Mouse (Mus musculus): Measurements from ENCODE around the gene Ess2.
"Not testable (repeated sequence)": the region's sequence is repeated elsewhere in the genome, so short reads cannot be mapped to it uniquely, and the experiment has no call there.

Ess2 gene

GRCm38 (mm10) chr16:17911052-17911595, at the start of gene Ess2:
TSS of gene Ess2 (minus strand) at chr16:17911348.
- DNase-seq (ENCODE audit: low spot score in 2 of 2) = peak; percentile 92 to 94

- not testable (repeated sequence) for DNase-seq (ENCODE audit: low spot score in 2 of 2)
Measured at GRCm38 (mm10) chr16:17956052-17956638, 45.0 kb upstream of the Ess2 start.

- DNase-seq (ENCODE audit: low spot score in 2 of 2) = no peak
Measured at GRCm38 (mm10) chr16:17951618-17952017, 40.5 kb upstream of the Ess2 start.

GRCm38 (mm10) chr16:17950068-17950467, 38.9 kb upstream of the Ess2 start:
- no peak for DNase-seq (ENCODE audit: low spot score in 2 of 2)

DNA sequence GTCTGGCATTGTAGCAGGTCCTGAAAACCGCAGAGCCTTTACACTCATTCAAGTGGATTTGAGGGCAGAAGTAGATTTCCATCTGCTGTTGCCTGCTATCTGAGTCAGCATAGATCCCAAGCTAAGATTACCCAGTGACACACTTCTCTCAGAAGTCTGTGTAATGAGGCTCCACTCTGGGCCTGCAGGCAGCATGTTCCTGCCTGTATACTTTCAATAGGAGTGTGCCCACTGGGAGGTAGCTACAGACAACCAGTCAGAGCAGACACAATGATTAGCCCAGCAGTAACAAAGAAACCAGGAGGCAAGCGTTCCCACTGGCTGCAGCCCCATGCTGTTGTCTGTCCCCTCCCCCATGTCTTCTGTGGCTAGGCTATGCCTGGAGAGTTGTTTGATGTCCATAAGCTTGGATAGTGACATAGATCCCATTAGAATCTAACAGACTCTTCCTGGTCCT, 38.3 kb upstream of the Ess2 start:
- no peak for DNase-seq (ENCODE audit: low spot score in 2 of 2)

DNA sequence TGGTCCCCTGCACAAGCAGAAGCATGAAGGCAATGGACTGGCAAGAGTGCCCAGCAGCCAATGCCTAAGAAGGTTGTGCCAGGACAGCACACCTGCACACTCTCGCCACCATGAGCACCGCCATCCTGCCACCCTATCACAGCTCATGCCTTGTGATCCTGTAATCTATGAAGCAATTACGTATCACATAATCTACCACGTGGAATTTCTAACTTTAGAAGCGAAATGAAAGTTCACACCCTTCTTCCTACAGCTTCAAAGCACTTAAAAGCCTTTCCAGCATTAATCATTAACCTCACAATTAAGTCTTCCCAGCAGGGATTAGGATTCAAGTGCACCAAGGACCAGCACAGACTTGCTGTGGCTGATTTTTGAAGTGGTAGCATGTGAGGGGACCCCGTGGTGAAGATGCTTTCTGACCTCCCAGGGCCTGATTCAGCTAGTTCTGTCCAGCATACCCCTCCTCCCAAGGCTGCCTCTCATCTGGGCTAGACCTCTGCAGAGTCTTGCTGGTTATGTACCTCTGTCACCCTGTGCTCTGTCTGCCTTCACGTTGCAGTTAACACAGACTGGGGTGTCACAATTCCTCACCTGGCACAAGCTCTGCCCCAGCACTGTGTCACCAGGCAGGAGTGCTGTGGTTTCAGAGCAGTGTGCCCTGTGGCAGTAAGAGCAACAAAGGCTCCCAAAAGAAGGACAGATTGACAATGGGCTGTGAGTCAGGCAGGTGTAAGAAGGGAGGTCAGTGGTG, 34.1 kb upstream of the Ess2 start:
- DNase-seq (ENCODE audit: low spot score in 2 of 2) = no peak

DNA sequence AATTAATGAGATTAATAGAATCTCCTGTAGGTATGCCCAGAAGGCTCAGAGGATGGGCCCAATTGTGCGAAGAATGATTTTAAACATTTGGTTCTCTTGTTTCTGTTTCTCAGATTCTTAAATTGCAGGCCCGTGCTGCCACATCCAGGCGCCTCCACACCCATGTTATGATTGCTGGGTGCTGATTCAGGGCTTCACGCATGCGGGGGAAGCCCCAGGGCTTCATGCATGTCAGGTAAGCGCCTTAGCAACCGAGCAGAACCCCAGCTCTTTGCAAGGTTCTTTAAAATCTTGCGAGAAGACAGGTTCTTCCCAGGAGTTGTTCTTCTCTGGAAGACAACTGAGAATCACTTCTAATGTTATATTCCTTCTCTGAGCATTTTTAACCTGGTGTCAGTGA, 32.3 kb upstream of the Ess2 start:
- DNase-seq (ENCODE audit: low spot score in 2 of 2) = no peak

- DNase-seq (ENCODE audit: low spot score in 2 of 2) = no peak
Measured at GRCm38 (mm10) chr16:17939255-17939751, 28.2 kb upstream of the Ess2 start.

DNA sequence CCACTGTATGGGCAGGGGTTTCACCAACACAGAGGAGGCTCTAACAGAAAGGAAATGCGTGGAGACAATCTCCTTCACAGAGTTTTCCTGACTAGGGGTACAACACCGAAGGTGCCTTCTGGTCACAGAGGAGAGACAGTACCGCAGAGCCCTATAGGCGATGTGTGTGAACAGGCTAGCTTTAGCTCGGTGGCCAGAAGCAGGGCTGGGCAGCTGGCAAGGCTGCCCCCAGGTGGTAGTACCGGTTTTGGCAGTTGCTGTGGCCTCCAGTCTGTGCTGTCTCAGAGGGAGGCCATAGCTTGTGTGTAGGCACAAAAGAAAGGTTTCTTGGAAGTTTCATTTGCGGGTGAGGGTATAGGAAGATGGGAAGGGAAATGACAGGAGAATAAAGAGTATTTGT, 27.7 kb upstream of the Ess2 start:
- DNase-seq (ENCODE audit: low spot score in 2 of 2) = peak in 1 of 2 experiments; percentile 59

DNA sequence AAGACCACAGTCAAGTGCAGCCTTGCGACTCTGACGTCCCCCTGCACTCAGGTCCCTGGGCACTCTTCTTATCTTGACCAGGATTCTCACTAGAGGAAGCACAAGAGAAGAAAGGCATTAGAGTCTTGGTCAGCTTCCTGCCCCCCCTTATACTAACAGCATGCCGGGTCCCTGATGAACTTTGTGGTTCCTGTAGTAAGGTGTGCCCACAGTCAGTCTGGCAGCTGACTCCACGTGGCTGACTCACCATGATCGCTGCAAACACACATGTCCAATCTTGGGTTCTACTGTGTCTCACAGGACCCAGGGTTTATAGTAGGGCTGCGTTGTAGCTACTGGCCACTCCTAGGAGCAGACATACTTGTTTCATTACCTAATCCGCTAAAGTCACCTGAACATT, 27.0 kb upstream of the Ess2 start:
- DNase-seq (ENCODE audit: low spot score in 2 of 2) = no peak

DNA sequence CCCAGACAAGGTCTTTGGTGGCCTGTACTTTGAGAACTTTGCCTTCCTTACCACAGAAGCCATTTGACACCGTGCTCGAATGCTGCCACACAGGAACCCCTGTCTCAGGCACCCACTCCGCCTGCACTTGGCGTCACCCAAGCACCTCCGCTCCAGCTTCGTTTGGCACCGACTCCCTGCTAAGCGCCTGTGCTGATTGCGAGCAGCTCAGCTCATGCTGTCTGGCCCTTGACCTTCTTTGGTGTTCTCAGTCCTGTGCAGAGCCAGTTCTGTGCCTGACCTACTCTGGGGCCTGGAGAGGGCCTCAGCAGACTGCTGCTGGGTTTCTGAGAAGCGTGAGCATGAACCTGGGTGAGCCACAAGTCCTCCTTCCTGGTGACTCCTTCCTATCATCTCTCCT, 25.6 kb upstream of the Ess2 start:
- DNase-seq (ENCODE audit: low spot score in 2 of 2) = no peak

DNA sequence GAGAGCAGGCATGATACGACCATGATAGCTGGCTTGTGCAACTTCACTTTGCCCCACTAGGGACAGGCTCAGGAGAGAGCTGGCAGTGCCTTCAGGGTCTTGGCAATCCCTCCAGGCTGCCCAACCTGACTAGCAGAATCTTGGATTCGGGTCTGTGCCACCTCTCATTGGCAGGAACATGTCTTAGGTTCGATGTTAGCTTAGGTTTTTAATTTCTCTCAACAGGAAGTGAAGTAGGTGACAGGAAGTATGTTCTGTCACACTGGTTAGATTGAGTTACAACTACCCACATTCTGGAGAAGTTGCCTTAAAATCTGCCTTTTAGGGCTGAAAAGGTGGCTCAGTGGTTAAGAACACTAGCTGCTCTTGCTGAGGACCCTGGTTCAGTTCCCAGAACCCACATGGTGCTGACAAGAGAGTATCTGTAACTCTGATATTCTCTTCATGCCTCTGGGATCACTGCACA, 23.3 kb upstream of the Ess2 start:
- no peak for DNase-seq (ENCODE audit: low spot score in 2 of 2)

DNA sequence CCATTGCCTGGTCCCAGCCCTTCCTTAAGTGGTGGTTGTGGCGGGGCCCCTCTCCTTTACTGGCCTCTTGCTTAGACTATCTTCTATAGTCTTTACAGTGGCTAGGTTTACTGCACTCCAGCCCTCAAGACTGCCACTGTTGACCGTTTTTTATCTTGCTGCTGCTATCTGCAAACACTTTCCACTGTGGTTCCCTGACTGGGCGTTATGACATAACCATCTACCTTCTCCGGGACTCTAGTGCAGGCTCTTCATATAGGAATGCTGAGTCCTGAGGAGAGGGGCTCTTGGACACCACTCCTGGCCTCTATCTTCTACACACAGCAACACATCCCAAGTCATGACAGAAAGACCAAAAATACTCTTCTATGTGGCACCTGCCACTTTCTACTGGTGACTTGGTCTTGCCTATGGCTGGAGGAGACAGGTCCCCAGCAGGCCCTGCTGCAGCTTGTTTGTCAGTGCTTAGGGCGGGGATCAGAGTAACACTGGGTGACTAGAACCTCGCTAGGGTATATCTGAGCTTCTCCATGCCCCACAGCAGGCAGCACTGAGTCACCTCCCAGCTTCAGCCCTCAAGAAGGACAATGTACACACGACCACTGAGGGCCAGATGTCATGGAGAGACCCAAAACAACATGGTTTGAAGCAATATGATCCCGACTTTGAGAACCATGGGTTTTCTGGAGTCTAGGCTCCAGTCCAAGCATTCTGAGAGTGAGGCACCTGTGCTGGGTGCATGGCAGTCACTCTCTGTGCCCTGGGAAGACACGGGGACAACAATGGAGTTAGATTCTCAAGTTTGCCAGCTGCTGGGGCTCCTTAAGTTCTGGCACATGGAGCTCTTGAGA, 22.7 kb upstream of the Ess2 start:
- no peak for DNase-seq (ENCODE audit: low spot score in 2 of 2)

DNA sequence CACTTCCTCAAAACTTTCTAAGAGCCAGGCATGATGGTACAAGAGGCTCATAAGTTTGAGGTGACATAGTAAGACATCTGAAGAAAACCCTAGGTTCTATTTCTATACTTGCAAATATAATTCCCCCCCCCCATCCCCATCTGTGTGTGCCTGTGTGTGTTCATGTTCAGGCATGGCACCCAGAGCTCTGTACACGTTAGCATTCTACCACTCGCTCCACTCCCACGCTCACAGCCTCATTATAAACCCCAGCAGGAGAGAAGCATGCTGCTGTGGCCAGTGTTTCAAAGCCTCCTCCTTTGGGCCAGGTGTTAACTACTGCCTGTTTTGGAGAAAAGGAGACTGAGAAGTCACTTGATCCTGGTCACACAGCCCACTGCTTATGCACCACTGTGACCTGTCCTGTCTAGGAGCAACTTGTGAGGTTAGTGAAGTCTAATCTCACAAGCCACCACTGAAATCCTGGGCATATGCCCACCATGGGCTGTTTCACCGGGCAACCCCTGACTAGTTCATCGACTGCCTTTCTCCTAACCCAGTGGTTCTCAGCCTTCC, 20.8 kb upstream of the Ess2 start:
- DNase-seq (ENCODE audit: low spot score in 2 of 2) = no peak

DNA sequence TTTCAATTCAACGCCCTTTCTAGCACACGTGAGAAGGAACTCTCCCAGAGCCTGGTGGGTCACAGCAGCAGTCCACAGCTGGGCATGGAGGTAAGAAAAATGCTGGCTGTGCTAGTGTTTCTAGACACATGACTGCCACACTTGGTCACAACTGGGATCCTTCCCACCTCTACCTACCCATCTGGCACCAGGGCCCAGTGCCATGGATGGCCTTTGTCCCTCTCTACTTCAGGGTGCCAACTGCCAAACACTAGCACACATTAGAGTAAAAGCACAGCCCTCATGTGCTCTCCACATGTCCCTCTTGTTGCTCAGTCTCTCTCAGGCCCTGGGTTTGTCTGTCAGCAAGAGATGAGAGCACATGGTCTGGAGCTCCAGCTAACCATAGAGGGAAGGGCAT, 18.5 kb upstream of the Ess2 start:
- no peak for DNase-seq (ENCODE audit: low spot score in 2 of 2)

DNA sequence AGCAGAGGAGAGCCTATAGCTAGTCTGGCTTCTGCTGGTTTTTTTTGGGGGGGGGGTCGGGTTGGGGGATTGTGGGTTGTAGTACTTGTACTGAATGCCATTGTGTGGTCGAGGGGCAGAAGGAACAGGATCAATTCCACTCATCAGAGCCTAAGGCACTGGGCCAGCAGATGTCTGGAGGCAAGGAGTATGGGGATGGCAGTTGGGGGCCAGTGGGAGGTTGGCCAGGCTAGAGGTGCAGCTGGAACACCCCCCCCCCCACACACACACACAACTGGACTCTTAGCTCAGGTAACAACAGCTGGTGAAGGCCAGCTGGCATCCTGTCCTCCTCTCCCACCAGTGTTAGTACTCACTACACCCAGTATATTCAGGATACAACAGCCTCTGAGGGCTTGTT, 18.1 kb upstream of the Ess2 start:
- DNase-seq (ENCODE audit: low spot score in 2 of 2) = no peak

DNA sequence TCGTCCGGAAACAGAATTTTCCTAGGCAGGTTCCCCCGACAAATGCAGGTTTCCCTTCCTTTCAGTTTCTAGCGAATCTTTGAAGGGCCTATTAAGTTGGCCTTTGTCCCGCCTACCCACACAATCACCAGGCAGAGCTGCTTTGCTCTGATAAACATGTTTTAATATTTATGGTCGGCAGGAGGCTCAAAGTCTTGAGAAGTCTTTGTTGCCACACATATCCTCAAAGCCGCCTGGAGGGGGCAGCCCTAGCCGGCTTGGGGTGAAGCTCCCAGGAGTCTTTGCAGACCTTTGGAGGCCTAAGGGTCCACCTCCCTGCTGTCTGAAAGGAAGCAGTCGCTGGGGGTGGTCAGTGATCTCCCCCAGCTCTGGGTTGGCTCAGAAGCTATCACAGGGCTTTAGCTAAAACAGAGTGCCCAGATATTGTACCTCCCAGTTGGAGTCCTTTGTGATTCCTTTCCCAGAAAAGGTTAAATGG, 17.5 kb upstream of the Ess2 start:
- peak in 1 of 2 experiments; percentile 61 for DNase-seq (ENCODE audit: low spot score in 2 of 2)

- DNase-seq (ENCODE audit: low spot score in 2 of 2) = peak; percentile 58 to 77
Measured at GRCm38 (mm10) chr16:17928087-17928580, 17.0 kb upstream of the Ess2 start, which contains the start of gene Slc25a1. TSS of gene Slc25a1 (minus strand) at chr16:17928219.

GRCm38 (mm10) chr16:17927351-17928082, 16.4 kb upstream of the Ess2 start:
- DNase-seq (ENCODE audit: low spot score in 2 of 2) = peak in 1 of 2 experiments; percentile 35

- no peak for DNase-seq (ENCODE audit: low spot score in 2 of 2)
Measured at GRCm38 (mm10) chr16:17922163-17922538, 11.0 kb upstream of the Ess2 start.

All from left cerebral cortex, adult 9 months (tissue).